Mouse (Mus musculus): ENCODE data around the gene Vcam1.

DNA sequence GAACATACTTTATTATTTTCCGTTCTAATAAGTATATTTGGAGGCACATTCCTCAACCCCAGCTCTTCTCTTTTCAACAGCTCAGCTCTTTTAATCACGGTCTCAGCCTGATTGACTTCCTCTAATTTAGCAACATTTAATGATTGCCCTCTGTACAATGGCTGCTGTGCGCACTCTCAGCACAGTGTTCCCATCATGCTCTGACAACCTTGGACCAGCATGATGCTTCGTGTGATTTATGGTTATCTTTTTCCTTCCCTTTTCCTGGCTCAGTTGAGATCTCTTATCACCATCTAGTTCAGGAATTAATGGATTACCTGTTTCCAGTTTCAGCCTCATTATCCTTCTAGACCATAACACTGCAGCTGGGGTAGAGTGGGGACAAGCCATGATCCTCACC is 34.2 kb downstream of the Vcam1 start:
- no peak for TF ChIP-seq CTCF (IDR thresholded peaks at IDR 0.05; ENCODE audit: low read depth)
- TF ChIP-seq EP300 (IDR thresholded peaks at IDR 0.05; ENCODE audit: low read depth): no peak

Data from heart, postnatal 0 days (tissue).